Mouse (Mus musculus) skeletal muscle tissue, adult 2 months (tissue): Measurements from ENCODE around the gene Insrr.
"Not testable (repeated sequence)": the region's sequence is repeated elsewhere in the genome, so short reads cannot be mapped to it uniquely, and the experiment has no call there.

Experiments
- DNase-seq: peaks from one replicate; pipeline ENCODE4 v3.0.0-alpha.2; 2012; ENCODE audit warnings: low read depth, low spot score

Gene Insrr

GRCm38 (mm10) chr3:87778283-87778682 lies 18.5 kb upstream of the Insrr start:
- DNase-seq, result no peak

- no peak for DNase-seq
These were observed 17.7 kb upstream of the Insrr start for GRCm38 (mm10) chr3:87779086-87779485.

GRCm38 (mm10) chr3:87783282-87784023 lies 13.3 kb upstream of the Insrr start:
- no peak for DNase-seq

GRCm38 (mm10) chr3:87785156-87785555 lies 11.6 kb upstream of the Insrr start:
- DNase-seq, result no peak

- no peak for DNase-seq
These were observed 11.0 kb upstream of the Insrr start for GRCm38 (mm10) chr3:87785626-87786214.

GRCm38 (mm10) chr3:87789248-87789647 lies 7.5 kb upstream of the Insrr start:
- DNase-seq, result no peak

- no peak for DNase-seq
These were observed 7.0 kb upstream of the Insrr start for GRCm38 (mm10) chr3:87789768-87790167.

GRCm38 (mm10) chr3:87794922-87795325 lies 1.8 kb upstream of the Insrr start, which contains the start of gene Ntrk1:
Gene Ntrk1 (minus strand): TSS chr3:87795162.
- DNase-seq, result no peak

GRCm38 (mm10) chr3:87795336-87796277 lies 1.1 kb upstream of the Insrr start:
- DNase-seq, result peak; percentile 20

- DNase-seq, result no peak
These were observed 4.9 kb downstream of the Insrr start for GRCm38 (mm10) chr3:87801681-87802080.

- no peak for DNase-seq
These were observed 7.4 kb downstream of the Insrr start for GRCm38 (mm10) chr3:87804038-87804677.

GRCm38 (mm10) chr3:87809322-87809962 lies 12.7 kb downstream of the Insrr start:
- DNase-seq, result no peak

GRCm38 (mm10) chr3:87811297-87811696 lies 14.5 kb downstream of the Insrr start:
- no peak for DNase-seq

- no peak for DNase-seq
These were observed 15.7 kb downstream of the Insrr start for GRCm38 (mm10) chr3:87812413-87812812.

- DNase-seq, result peak; percentile 23
These were observed 16.1 kb downstream of the Insrr start for GRCm38 (mm10) chr3:87812873-87813272.

- no peak for DNase-seq
These were observed 19.4 kb downstream of the Insrr start for GRCm38 (mm10) chr3:87816166-87816565.

- peak; percentile 69 for DNase-seq
These were observed 19.9 kb downstream of the Insrr start for GRCm38 (mm10) chr3:87816646-87817093.

- DNase-seq, result no peak
These were observed 21.5 kb downstream of the Insrr start for GRCm38 (mm10) chr3:87818226-87818625.

GRCm38 (mm10) chr3:87824206-87824605 lies 27.5 kb downstream of the Insrr start, which contains the start of gene Pear1:
Gene Pear1 (minus strand): TSS chr3:87824306.
- DNase-seq, result not testable (repeated sequence)

GRCm38 (mm10) chr3:87828435-87828834 lies 31.7 kb downstream of the Insrr start:
- DNase-seq, result no peak

- DNase-seq, result no peak
These were observed 32.3 kb downstream of the Insrr start for GRCm38 (mm10) chr3:87829025-87829424.
